Mouse (Mus musculus): ENCODE data around the gene Gbp9.
"Not testable (repeated sequence)": the region's sequence is repeated elsewhere in the genome, so short reads cannot be mapped to it uniquely, and the experiment has no call there.

Gbp9 gene

DNA sequence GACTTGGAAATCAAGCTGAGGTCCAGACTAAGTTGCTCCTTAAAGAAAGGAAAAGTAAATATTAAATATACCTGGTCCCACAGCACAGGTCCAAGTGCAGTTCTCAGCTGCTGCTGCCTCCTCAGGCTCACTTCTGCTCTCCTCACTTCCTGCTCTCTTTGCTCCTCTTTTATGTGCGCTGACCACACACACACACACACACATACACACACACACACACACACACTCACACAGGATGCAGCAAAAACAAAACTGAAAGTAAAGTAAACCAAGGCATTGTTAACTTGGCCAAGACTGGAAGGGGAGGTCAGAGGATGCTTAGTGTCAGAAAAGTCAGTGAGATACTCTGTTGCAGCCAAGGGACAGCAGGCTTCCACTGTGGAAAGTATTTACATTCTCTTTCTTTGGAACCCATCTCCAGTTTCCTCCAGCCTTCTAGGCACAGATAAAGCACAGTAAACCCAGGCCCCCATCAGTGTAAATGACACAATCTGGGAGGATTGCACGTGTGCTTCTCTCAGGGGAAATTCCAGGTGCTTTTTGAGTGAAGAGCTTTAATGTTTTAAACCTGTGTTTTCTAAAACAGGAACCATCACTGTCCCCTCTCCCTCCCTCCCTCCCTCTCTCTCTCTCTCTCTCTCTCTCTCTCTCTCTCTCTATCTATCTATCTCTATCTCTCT, at the start of gene Gbp9, which contains the start of the genes Gbp8 and Gbp4:
Gbp9 (minus strand) TSS at position 131 of the 680 bp plus-strand sequence.
Gbp8 (minus strand) TSS at position 132 of the 680 bp plus-strand sequence.
Gbp4 (minus strand) TSS at position 178 of the 680 bp plus-strand sequence.
- peak; percentile 30 for DNase-seq (ENCODE audit: low read depth)

DNA sequence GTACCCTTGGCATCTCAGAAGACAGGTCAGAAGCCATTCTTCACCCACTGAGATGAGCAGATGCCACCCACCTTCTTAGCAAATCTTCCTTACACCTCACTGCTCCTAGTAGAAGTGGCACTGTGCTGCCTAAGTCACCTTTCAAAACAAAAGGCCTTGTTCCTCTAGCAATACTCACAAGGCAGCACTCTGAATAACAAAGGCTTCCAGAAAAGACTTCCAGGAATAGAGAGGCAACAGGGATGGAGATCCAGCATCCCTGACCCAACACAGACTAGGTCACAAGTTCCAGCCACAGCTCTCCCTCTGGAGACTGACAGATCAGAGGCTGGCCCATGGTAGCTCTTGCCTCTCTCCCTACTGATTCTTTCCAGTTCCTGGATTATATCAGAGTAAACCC, 42.1 kb upstream of the Gbp9 start:
- no peak for DNase-seq (ENCODE audit: low read depth)

DNA sequence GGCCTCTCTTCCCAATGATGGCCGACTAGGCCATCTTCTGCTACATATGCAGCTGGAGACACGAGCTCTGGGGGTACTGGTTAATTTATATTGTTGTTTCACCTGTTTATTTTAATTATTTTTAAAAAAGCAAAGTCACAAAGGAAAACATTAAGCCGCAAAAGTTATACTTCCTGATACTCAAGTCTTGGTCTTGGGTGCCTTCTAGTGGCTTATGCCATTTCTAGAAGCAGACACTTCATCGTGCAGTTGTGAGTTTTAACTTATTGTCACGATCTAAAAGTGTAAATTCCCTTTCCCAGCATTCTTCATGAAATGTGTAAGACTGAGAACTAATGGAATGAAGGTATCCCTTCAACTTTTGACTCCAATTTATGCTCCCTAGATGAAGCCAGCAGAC, 17.2 kb upstream of the Gbp9 start:
- peak; percentile 3 for DNase-seq (ENCODE audit: low read depth)

DNA sequence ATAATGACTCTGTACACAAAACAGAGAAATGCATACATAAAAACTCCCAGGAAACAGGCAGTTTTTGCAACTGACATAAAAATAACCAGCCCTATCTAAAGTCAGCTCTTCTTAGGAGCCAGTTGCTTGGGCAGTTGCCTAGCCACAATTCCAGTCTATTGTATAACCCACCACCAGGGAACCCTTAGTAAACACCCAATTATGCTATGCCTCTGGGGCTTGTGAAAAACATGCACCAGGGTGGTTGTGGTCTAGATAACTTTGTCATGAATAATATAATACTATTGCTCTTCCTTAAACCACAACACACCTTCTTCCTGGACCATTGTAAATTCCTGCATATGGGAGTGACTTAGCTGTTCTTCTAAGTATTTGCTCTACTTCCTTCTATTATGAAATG, 14.7 kb upstream of the Gbp9 start:
- no peak for DNase-seq (ENCODE audit: low read depth)

DNA sequence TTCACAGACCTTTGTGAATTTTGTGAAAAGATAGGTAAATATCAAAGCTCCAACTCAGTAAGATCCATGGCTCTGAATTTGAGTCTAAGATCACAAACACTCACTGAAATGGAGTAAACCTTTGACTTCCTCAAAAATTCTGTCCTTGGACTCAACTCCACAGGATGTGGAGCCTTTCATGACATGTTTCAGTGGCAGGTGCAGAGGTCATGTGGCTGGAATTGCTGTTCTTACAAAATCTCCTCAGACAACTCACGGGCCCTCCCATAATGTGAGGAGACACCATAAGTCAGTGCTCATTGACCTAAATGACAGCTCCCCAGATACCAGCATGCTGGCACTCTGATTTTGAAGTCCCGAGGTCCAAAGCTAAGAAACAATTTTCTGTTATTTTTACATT, 8.7 kb upstream of the Gbp9 start:
- DNase-seq (ENCODE audit: low read depth): not testable (repeated sequence)

DNA sequence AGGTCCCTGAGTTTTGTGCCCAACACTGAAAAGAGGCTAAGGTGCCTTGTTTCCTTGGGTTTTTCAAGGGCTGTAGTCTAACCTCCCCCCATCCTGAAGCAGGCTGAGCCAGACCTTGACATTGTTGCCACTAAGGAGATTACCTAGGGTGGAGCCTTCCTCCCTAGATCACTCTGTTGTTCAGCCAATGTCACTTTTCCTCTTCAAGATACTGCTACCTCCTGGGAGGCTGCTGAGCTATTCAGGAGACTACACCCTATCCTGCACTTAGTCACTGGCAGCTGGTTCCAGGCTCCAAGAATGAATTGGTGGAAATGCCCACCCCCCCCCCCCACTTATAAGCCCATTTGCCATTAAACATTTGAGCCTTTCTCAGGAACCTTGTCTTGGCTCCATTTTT, 7.1 kb upstream of the Gbp9 start:
- DNase-seq (ENCODE audit: low read depth): no peak

DNA sequence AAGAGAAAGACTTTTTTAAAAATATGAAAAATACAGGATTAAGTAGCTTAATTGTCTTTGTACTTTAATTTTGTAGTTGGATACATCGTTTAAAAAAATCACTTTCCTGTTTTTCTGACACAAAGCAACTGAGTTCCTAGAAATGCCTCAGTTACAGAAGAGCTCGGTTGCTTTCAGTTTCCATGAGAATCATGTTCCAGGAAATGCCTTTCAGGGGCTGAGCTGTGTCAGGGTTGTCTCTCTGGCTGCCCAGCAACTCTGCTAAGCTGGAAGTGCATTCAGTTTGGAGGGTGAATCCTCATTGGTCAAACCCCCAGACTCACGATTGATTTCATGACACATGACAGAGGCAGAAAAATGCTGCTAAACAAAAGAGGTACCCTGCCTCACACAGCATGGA, 6.4 kb upstream of the Gbp9 start:
- DNase-seq (ENCODE audit: low read depth): not testable (repeated sequence)

DNA sequence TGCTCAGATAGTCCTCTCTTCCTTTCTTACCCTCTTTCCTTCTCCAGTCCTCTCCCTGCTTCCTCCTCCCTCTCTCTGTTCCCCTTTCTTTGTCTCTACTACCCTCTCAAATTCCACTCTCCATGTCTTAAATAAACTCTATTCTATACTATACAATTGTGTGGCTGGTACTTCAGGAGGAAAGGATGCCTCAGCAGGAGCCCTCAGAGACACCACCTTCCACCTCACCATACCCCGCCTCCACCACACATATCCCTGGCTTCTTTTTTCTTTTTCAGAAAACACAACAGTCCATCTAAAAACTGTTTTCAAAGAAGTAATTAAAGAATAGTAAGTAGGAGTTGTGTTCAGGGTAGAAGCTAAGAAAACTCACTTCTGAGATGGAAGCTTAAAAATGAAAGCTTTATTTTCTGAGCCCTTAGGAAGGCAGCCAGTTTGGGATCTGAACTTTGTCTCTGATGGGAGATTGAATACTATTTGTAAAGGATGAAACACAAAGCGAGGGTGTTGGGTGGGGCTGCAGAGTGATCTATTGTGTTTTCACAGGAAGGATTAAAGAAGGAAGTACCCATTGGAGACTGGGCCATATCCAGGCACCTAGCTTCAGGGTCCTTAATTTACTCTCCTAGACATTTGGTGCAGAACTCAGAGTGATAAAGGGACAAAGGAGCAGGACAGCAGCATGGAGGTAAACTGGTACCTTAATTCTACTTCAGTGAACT, 911 bp upstream of the Gbp9 start:
- not testable (repeated sequence) for DNase-seq (ENCODE audit: low read depth)

DNA sequence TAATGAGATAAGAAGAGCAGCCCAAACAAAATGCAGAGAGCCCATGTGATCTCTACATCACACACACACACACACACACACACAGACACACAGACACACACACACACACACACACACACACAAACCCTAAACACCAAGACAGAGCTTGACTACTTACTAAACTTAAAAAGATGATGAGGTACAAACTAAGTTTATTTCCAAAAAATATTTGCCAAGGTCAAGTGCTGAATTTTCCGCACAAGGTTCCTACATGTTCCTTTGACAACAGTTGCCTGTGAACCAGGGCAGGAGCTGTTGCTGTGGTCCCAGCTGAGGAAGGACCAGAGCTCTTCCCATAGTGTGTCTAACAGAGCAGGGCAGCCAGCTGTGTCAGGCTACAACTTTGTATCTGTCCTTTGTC, 433 bp downstream of the Gbp9 start:
- no peak for DNase-seq (ENCODE audit: low read depth)

DNA sequence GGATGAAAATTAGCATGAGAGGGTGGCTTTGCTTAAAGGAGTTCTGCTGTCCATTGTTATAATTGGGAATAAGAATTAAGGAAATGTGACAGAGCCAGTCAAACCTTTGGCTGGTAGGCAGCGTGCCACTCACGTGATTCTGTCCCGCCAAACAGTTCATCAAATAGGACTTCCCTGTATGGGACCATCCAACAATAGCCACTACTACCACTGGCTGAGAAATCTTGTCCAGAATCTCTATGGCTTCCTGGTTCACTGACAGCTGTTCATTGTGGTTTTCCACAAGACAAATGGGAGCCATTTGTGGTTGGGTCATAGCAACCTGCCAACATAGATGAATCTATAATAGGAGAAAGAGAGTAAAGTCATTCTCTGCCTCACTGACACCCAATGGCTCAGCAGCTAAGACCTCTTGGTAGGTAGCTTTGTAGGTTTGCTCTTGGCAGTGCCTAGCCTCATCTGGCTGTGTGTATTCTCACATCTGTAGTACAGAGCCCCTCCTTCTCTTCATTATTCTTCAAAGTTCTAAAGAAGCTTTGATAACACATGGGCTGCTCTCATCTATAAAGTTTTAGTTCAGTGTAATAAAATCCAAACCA, 2.5 kb downstream of the Gbp9 start:
- peak; percentile 57 for DNase-seq (ENCODE audit: low read depth)

DNA sequence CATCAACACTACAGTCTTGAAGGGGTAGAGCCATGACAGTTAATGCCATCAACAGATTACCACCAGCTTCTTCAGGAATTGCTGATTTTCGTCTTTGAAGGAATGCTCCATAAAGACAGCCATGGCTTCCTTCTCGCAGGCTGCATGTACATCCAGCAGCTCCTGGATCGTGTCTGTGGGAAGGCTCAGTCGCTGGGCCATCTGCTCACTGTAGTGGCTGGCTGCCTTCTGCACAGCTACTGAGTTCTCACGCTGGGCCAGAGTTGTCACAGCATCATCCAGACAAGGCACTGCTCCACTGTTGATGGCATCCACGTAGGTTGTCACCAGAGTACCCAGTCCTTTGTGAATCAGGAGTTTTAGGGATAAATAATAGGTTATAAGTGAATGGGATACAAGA, 17.6 kb downstream of the Gbp9 start:
- DNase-seq (ENCODE audit: low read depth): not testable (repeated sequence)

DNA sequence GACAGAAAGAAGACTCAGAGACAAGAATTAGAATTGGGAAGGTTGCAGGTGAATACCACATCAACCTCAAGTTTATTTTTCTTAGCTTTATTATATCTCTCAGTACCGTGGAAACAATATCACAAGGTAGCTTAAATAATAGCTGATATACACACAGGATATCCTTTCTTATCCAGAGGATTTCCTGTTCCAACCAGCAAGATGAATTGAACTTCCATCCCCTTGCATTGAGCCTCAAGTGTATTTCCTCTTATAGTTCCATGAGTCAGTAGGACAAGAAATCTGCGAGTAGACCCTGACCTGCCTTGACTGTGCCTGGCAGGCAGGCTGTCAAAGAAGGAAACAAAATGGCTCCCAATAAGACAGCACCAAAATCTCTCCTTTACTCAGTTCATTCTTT, 23.6 kb downstream of the Gbp9 start:
- DNase-seq (ENCODE audit: low read depth): no peak

DNA sequence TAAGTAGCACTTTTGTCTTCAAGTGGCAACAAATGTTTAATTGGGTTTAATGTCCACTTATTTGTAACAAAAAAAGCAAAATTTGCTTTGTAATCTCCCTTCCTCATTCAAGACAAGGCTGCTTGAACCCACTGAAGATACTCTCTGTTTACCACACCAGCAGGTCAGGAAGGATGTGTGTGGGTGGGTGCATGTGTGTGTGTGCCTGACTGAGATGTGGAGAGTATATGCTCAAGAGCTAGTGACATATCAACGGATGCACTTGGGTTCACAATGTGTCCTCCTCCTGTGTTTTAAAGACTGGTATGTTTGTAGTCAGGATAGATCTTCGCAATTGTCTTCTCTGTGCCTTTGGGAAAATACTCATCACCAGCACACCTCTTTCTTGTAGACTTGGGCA, 24.6 kb downstream of the Gbp9 start:
- DNase-seq (ENCODE audit: low read depth): no peak

DNA sequence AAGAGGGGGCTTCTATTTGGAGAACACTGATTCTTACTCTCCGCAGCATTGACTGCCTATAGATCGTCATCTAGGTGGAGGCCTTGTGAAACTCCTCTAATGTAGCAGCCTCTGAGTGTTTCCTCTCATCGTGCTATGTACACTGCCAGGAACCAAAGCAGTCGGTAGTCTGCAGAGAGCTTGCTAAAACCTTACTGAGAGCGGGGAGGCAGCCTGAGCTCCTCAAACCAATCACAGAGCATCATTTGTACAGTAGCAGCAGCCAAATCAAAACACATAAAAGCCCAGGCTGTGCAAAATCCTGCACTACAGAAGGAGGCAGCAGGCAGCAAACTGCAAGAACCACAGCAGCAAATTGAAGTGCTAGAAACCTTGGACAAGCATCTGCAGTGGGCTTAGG, 25.7 kb downstream of the Gbp9 start:
- no peak for DNase-seq (ENCODE audit: low read depth)

DNA sequence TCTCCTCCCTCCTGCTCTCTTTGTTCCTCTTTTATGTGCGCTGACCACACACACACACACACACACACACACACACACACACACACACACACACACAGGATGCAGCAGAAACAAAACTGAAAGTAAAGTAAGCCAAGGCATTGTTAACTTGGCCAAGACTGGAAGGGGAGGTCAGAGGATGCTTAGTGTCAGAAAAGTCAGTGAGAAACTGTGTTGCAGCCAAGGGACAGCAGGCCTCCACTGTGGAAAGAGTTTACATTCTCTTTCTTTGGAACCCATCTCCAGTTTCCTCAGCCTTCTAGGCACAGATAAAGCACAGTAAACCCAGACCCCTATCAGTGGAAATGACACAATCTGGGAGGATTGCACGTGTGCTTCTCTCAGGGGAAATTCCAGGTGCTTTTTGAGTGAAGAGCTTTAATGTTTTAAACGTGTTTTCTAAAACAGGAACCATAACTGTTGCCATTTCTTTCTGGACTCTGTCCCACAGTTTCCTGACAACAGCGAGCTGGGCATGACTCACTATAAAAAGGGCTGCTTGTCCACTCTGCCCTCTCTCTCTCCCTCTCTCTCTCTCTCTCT, 29.0 kb downstream of the Gbp9 start:
- peak; percentile 71 for DNase-seq (ENCODE audit: low read depth)

DNA sequence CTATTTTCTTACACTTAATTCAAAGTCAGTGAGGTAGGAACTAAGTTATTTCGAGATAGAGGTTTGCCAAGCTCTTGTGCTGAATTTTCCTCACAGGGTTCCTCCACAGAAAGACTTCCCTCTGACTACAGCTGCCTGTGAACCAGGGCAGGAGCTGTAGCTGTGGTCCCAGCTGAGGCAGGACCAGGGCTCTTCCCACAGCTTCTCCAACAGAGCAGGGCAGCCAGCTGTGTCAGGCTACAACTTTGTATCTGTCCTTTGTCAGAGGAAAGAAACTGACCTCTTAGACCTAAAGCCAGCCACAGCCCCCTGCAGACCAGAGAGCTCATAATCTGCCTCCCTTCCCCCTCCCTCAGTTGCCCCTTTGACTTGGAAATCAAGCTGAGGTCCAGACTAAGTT, 29.6 kb downstream of the Gbp9 start:
- DNase-seq (ENCODE audit: low read depth): not testable (repeated sequence)

DNA sequence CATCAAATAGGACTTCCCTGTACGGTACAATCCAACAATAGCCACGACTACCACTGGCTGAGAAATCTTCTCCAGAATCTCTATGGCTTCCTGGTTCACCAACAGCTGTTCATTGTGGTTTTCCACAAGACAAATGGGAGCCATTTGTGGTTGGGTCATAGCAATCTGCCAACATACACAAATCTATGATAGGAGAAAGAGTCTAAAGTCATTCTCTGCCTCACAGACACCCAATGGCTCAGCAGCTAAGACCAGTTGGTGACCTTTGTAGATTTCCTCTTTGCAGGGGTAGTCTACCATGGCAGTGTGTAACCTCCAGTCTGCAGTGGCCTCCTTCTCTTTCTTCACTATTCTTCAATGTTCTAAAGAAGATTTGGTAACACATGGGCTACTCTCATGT, 33.6 kb downstream of the Gbp9 start:
- peak; percentile 50 for DNase-seq (ENCODE audit: low read depth)

DNA sequence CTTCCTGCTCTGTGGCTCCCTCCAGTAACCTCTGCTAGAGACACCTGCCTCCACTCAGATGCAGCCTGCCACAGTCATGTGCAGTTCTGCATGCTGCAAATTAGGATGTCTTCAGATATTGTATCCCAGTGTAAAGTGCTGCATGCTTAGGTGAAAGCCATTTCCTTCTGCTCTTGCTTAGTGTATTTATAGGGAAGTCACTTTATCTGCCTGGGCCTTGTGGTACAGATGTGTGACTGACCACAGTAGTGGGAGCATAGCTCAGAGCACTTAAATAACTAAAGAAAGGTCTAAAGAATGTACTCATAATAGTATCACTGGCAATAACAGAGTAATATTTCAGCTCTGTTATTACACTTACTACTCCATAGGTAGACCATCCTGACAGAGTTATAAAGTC, 57.4 kb downstream of the Gbp9 start:
- DNase-seq (ENCODE audit: low read depth): no peak

DNA sequence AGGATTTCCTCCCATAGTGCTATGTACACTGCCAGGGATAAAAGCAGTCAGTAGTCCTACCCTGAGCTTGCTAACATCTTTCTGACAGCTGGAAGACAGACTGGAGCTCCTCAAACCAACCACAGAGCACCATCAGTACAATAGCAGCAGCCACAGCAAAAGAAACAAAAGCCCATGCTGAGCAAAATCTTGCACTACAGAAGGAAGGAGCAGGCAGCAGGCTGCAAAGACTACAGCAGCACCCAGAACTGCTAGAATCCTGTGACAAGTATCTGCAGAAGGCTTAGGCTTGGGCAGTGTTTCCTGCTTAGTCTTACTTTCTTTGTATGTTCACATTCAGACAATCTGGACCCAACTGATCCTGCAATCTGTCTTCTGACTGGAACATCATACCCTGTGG, 71.0 kb downstream of the Gbp9 start:
- not testable (repeated sequence) for DNase-seq (ENCODE audit: low read depth)

DNA sequence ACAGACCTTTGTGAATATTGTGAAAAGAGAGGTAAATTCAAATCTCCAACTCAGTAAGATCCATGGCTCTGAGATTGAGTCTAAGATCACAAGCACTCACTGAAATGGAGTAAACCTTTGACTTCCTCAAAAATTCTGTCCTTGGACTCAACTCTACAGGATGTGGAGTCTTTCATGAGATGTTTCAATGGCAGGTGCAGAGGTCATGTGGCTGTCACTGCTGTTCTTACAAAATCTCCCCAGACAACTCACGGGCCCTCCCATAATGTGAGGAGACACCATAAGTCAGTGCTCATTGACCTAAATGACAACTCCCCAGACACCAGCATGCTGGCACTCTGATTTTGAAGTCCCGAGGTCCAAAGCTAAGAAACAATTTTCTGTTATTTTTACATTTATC, 74.9 kb downstream of the Gbp9 start:
- not testable (repeated sequence) for DNase-seq (ENCODE audit: low read depth)

DNA sequence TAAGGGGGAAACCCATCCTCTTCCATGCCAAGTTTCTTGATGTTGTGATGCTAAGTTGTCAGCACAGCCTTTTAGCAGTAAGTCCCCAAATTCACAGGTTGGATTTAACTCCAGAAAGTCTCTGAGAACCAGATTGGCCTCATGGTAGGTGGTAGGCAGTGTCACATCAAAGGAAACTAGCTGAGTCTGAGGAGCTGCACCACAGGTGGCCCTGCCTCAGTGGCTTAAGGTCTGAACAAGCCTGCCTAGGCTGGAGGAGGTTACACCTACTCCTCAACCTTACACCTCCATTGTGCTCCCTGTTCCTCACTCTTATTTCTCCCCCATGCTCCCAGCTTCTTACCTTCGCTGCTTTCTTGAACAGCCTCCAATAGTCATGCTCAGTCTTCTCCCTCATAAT, 76.0 kb downstream of the Gbp9 start:
- DNase-seq (ENCODE audit: low read depth): no peak

DNA sequence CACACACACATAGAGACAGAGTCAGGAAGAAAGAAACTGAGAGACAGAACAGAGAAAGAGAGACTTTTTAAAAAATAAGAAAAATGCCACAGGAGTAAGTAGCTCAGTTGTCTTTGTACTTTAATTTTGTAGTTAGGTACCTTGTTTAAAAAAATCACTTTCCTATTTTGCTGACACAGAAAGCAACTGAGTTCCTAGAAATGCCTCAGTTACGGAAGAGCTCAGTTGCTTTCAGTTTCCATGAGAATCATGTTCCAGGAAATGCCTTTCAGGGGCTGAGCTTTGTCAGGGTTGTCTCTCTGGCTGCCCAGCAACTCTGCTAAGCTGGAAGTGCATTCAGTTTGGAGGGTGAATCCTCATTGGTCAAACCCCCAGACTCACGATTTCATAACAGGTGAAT, 76.9 kb downstream of the Gbp9 start:
- DNase-seq (ENCODE audit: low read depth): not testable (repeated sequence)

DNA sequence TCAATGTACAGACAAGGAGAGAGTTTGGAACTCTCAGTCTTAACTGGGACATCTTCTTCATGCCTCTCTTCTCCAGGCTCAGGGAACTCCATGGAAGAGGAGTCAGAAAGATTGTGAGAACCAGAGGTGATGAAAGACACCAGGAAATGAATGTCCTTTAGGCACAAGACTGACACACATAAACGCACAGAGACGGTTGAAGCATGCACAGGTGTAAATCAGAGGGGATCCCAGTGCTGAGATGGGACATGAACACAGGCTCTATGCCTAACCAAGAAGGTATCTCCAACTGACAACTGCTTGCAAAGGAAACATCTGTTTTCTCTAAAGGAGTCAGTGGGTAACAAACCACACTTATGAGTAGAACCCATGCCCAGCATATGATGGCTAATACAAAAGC, 79.1 kb downstream of the Gbp9 start:
- no peak for DNase-seq (ENCODE audit: low read depth)
